Mouse (Mus musculus) megakaryocyte progenitor cell, adult 5-6 weeks (primary cell): ENCODE results near the gene Plxna1. TPM values are rescaled to one million over a fixed set of nuclear protein-coding genes. Genes with fewer than 3 reads are reported as not detected.

Source experiments
- ATAC-seq: replicated peaks from 2 replicates; pipeline ENCODE4 v1.8.0; 2016; ENCODE audit warnings: mild to moderate bottlenecking, moderate TSS enrichment, inconsistent platforms; ENCODE audit not compliant: poor library complexity
- total RNA-seq, 2 experiments: library from RNA; stranded (forward) in 1 of 2; stranded (reverse) in 1 of 2; fragments of 157-497, 149-512 nt in 1 of 2; fragments of 200-1000 nt in 1 of 2; gene quantifications; 2 replicates each; pipeline versions ENCODE4 v1.2.3 to v1.2.4; 2015 to 2017

Gene Plxna1
- total RNA-seq, 2 experiments from 2014 or later: 0.50 to 3.6 TPM

- ATAC-seq: no peak
These were observed 28.3 kb downstream of the Plxna1 start for GRCm38 (mm10) chr6:89333964-89334702.

- ATAC-seq: no peak
These were observed 31.5 kb downstream of the Plxna1 start for GRCm38 (mm10) chr6:89330957-89331356.

GRCm38 (mm10) chr6:89328634-89329033, 33.8 kb downstream of the Plxna1 start:
- ATAC-seq: no peak

GRCm38 (mm10) chr6:89327746-89328491, 34.5 kb downstream of the Plxna1 start:
- ATAC-seq: no peak

- peak; percentile 82 for ATAC-seq
These were observed 37.6 kb downstream of the Plxna1 start for GRCm38 (mm10) chr6:89324842-89325241.

- ATAC-seq: no peak
These were observed 47.2 kb downstream of the Plxna1 start for GRCm38 (mm10) chr6:89315263-89315662.

- 0 out of 2 replicates have a peak, but pooled peaks have one; percentile 37 for ATAC-seq
These were observed 50.9 kb downstream of the Plxna1 start for GRCm38 (mm10) chr6:89311518-89311917.

- no peak for ATAC-seq
These were observed 52.2 kb downstream of the Plxna1 start for GRCm38 (mm10) chr6:89310236-89310635.

- no peak for ATAC-seq
These were observed 54.0 kb downstream of the Plxna1 start for GRCm38 (mm10) chr6:89308213-89308973.

- ATAC-seq: no peak
These were observed 57.9 kb downstream of the Plxna1 start for GRCm38 (mm10) chr6:89304375-89305058.

- ATAC-seq: peak; percentile 23
These were observed 62.6 kb downstream of the Plxna1 start for GRCm38 (mm10) chr6:89299818-89300217.

- ATAC-seq: no peak
These were observed 65.3 kb downstream of the Plxna1 start for GRCm38 (mm10) chr6:89296909-89297695.

GRCm38 (mm10) chr6:89296001-89296709, 66.3 kb downstream of the Plxna1 start:
- peak; percentile 26; the same call in 1 of the 2 replicates for ATAC-seq

GRCm38 (mm10) chr6:89294621-89295020, 67.8 kb downstream of the Plxna1 start:
- ATAC-seq: no peak

- ATAC-seq: no peak
These were observed 70.9 kb downstream of the Plxna1 start for GRCm38 (mm10) chr6:89291494-89291893.

- ATAC-seq: no peak
These were observed 74.3 kb downstream of the Plxna1 start for GRCm38 (mm10) chr6:89288156-89288555.

- ATAC-seq: peak; percentile 44; the same call in 1 of the 2 replicates
These were observed 75.6 kb downstream of the Plxna1 start for GRCm38 (mm10) chr6:89286700-89287428.

- ATAC-seq: no peak
These were observed 76.1 kb downstream of the Plxna1 start for GRCm38 (mm10) chr6:89286286-89286655.
